Mouse (Mus musculus): Measurements from ENCODE around the gene Pth2.

DNA sequence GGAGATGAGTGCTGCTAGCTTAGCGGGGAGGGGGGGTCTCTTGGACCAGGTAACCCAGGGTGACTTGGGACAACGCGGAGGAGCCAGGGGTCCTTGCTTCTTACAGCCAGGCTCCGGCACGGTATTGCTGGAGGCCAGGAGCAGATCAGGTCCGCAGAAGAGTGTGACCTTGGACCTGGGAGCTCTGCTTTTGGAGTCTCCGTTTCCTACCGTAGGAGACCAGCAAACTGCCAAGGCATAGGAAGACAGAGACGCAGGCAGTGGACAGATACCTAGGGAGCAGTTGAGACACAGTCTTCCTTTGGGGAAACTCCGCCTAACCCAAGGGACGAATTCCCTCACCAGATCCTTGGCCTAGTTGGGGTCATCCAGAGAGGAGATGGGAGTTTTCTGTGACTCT, 15.1 kb upstream of the Pth2 start:
- TF ChIP-seq CTCF (IDR thresholded peaks at IDR 0.05; ENCODE audit: low read depth) = no peak
- no peak for TF ChIP-seq EP300 (optimal IDR thresholded peaks at IDR 0.05)
